Mouse (Mus musculus) hindbrain, postnatal 0 days (tissue): Measurements from ENCODE around the gene AI837181. TPM values are rescaled to one million over a fixed set of nuclear protein-coding genes. Genes with fewer than 3 reads are reported as not detected.

ENCODE experiments used
- ATAC-seq: fragments of 200-750 bp; cut with Nextera tagmentation; 2 replicates; pipeline ENCODE4 v1.8.0; 2017; ENCODE audit warnings: mild to moderate bottlenecking, moderate TSS enrichment, moderate library complexity
- DNase-seq: peaks from one replicate; pipeline ENCODE4 v3.0.0-alpha.2; 2015; ENCODE audit warnings: low spot score
- H3K27ac ChIP-seq: fragments of 300-500 bp; sonication (generic); 2 replicates; pipeline ENCODE4 v1.5.1; 2014; ENCODE audit warnings: mild to moderate bottlenecking
- H3K27me3 ChIP-seq: fragments of 300-500 bp; sonication (generic); 2 replicates; pipeline ENCODE4 v1.6.1; 2014; ENCODE audit warnings: low read length, mixed read lengths; ENCODE audit not compliant: insufficient read depth
- H3K36me3 ChIP-seq: fragments of 300-500 bp; sonication (generic); 2 replicates; pipeline ENCODE4 v1.6.1; 2014; ENCODE audit warnings: low read length, mixed read lengths; ENCODE audit not compliant: insufficient read depth
- H3K4me1 ChIP-seq: fragments of 300-500 bp; sonication (generic); 2 replicates; pipeline ENCODE4 v1.6.1; 2014; ENCODE audit warnings: antibody characterized with exemption, low read length, mixed read lengths; ENCODE audit not compliant: insufficient read depth
- H3K4me2 ChIP-seq: fragments of 300-500 bp; sonication (generic); 2 replicates; pipeline ENCODE4 v1.6.1; 2014; ENCODE audit warnings: low read depth, mild to moderate bottlenecking, low read length, moderate library complexity, mixed read lengths
- H3K4me3 ChIP-seq: fragments of 300-500 bp; sonication (generic); 2 replicates; pipeline ENCODE4 v1.5.1; 2014; ENCODE audit warnings: low read length
- H3K9ac ChIP-seq: fragments of 300-500 bp; sonication (generic); replicated peaks from 2 replicates; pipeline ENCODE4 v1.6.1; 2014; ENCODE audit warnings: mild to moderate bottlenecking, low read length, moderate library complexity, mixed read lengths
- H3K9me3 ChIP-seq: fragments of 300-500 bp; sonication (generic); 2 replicates; pipeline ENCODE4 v1.6.1; 2016; ENCODE audit warnings: low read length, mixed read lengths
- CTCF ChIP-seq: IDR thresholded peaks from 2 replicates; pipeline ENCODE4 v1.5.1; 2016; ENCODE audit warnings: antibody characterized with exemption, control low read depth, low read depth
- WGBS: fragments of 180-500 bp; shearing (Covaris S2); extraction: QIAGEN DNeasy Blood & Tissue Kit; methylation state at CpG from one replicate; pipeline ENCODE4 v1.1.7; 2014; 5-methylcytosine and 5-hydroxymethylcytosine counted together
- polyA plus RNA-seq: library from polyadenylated mRNA; unstranded; fragments of >200 nt; fragmentation: Nextera tagmentation; extraction: Ambion mirVana; gene quantifications from 2 replicates; pipeline ENCODE4 v1.2.1, GENCODE M21; 2015
- total RNA-seq: library from RNA; depleted of rRNA; stranded (reverse); fragments of >200 nt; gene quantifications from 2 replicates; pipeline ENCODE4 v1.2.3, GENCODE M21; 2014

Gene AI837181
- total and polyA plus RNA-seq, 2 experiments from 2014 or later, result 82.8 to 100 TPM

DNA sequence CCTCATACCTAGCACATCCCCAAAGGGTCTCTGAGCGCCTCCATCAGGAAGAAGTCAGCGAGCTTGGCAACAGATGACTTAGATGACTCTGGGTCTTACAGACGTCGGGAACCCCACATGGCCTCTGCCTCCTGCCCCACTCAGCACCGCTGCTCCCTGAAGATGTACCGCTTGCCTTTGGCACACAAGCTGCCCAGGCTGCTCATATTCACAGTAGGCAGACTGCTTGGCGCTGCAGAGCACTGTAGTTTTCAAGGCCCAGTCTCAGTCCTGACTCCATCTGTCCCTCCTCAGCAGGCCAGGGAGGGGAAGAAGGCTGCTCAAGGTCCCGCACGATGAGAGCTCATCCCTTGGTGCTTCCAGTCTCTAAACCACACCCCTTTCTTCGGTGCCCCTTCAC is 2.7 kb upstream of the AI837181 start:
- H3K4me2 ChIP-seq, result no peak overlapping the region
- peaks cover 21% of the 10 kb centered on the region for H3K4me1 ChIP-seq
- no peak overlapping the region for H3K27ac ChIP-seq
- no peak for ATAC-seq
- no peak for TF ChIP-seq CTCF
- DNase-seq, result no peak
- H3K36me3 ChIP-seq, result peaks cover 8% of the 10 kb centered on the region; the same call in 1 of the 2 replicates
- H3K9me3 ChIP-seq, result no peaks in the 10 kb centered on the region
- no peak overlapping the region for H3K4me3 ChIP-seq
- 76% methylated on average over 10 of the region's 10 CpGs for WGBS
- no peaks in the 10 kb centered on the region for H3K27me3 ChIP-seq
- no peak overlapping the region for H3K9ac ChIP-seq

- Histone ChIP-seq H3K4me3 (peak overlapping the region; percentile 90; the same call in 1 of the 2 replicates), H3K4me1 (peaks cover 21% of the 10 kb centered on the region), H3K9me3 (no peaks in the 10 kb centered on the region), H3K4me2 (peak overlapping the region; percentile 90), H3K36me3 (peaks cover 8% of the 10 kb centered on the region; the same call in 1 of the 2 replicates), H3K27me3 (no peaks in the 10 kb centered on the region), H3K27ac (no peak overlapping the region), H3K9ac (peak overlapping the region; percentile 94; the same call in 1 of the 2 replicates)
- ATAC-seq, result no peak
- WGBS, result 62% methylated on average over 9 of the region's 9 CpGs
- no peak for TF ChIP-seq CTCF
- no peak for DNase-seq
Observed at GRCm38 (mm10) chr19:5422895-5423443, 2.0 kb upstream of the AI837181 start.

GRCm38 (mm10) chr19:5423561-5423960 is 1.4 kb upstream of the AI837181 start:
- DNase-seq, result no peak
- Histone ChIP-seq H3K4me2 (peak overlapping the region; percentile 90), H3K36me3 (peaks cover 8% of the 10 kb centered on the region; the same call in 1 of the 2 replicates), H3K27me3 (no peaks in the 10 kb centered on the region), H3K4me1 (peaks cover 21% of the 10 kb centered on the region), H3K27ac (peak overlapping the region; percentile 92; the same call in 1 of the 2 replicates), H3K9ac (peak overlapping the region; percentile 94), H3K4me3 (peak overlapping the region; percentile 90), H3K9me3 (no peaks in the 10 kb centered on the region)
- TF ChIP-seq CTCF, result no peak
- no peak for ATAC-seq
- 58% methylated on average over 12 of the region's 12 CpGs for WGBS

- peak overlapping the region; percentile 92 for H3K27ac ChIP-seq
- no peaks in the 10 kb centered on the region for H3K9me3 ChIP-seq
- WGBS, result 2% methylated on average over 42 of the region's 48 CpGs
- peak overlapping the region; percentile 90 for H3K4me3 ChIP-seq
- H3K4me2 ChIP-seq, result peak overlapping the region; percentile 90
- ATAC-seq (peak; percentile 67), DNase-seq (peak; percentile 75)
- H3K36me3 ChIP-seq, result peaks cover 8% of the 10 kb centered on the region; the same call in 1 of the 2 replicates
- H3K4me1 ChIP-seq, result peaks cover 21% of the 10 kb centered on the region
- H3K27me3 ChIP-seq, result no peaks in the 10 kb centered on the region
- peak overlapping the region; percentile 94 for H3K9ac ChIP-seq
- peak; percentile 40 for TF ChIP-seq CTCF
Observed at GRCm38 (mm10) chr19:5424092-5424781, 707 bp upstream of the AI837181 start.

DNA sequence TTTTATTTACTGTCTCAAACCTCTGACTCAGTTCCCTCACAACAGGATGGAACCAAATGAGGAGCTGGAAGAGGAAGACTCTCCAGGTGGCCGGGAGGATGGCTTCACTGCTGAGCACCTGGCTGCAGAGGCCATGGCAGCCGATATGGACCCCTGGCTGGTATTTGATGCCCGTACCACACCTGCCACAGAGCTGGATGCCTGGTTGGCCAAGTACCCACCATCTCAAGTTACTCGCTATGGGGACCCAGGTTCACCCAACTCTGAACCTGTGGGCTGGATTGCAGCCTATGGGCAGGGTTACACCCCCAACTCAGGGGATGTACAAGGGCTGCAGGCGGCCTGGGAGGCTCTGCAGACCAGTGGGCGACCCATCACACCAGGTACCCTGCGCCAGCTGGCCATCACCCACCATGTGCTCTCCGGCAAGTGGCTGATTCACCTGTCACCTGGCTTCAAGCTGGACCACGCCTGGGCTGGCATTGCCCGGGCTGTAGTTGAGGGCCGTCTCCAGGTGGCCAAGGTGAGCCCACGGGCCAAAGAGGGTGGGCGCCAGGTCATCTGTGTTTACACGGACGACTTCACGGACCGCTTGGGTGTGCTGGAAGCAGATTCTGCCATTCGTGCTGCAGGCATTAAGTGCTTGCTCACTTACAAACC is 1.1 kb downstream of the AI837181 start:
- Histone ChIP-seq H3K4me3 (peak overlapping the region; percentile 90), H3K9me3 (no peaks in the 10 kb centered on the region), H3K4me1 (peaks cover 24% of the 10 kb centered on the region), H3K27ac (peak overlapping the region; percentile 92; the same call in 1 of the 2 replicates), H3K9ac (peak overlapping the region; percentile 94), H3K36me3 (no peaks in the 10 kb centered on the region; the same call in 1 of the 2 replicates), H3K4me2 (peak overlapping the region; percentile 90), H3K27me3 (no peaks in the 10 kb centered on the region)
- no peak for ATAC-seq
- no peak for TF ChIP-seq CTCF
- no peak for DNase-seq
- WGBS, result 90% methylated on average over 18 of the region's 18 CpGs

DNA sequence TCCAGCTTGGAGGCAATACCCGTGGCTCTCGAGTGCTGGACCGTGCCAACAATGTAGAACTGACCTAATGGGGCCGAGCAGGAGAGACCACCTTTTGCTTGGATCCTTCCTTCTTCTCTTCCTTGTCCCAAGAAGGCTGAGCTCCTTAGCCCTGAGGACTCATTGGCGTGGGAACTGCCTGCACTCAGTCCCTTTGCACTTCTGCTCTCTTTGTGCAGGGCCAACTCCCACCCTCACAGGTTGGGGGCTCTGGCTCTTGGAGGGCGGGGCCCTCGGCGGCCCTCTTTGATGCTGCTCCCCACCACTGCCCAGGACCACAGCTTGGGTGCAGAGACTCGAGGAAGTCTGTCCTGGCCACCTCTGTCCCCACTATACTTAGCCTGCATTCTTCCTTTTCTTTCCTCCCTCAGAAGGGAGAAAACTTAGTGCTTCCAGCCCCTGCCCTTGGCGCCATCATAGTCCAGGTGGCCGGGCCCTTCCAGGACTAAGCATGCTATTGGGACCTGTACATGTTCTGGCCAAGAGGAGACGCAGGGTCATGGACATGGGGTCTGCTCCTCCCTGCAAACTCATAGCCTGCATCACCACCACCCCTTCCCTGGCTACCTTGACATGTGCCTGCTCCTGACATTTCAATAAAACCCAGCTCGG is 1.8 kb downstream of the AI837181 start:
- H3K4me1 ChIP-seq, result peaks cover 24% of the 10 kb centered on the region
- ATAC-seq (no peak), DNase-seq (no peak)
- H3K9me3 ChIP-seq, result no peaks in the 10 kb centered on the region
- H3K9ac ChIP-seq, result no peak overlapping the region
- 93% methylated on average over 13 of the region's 13 CpGs for WGBS
- H3K27ac ChIP-seq, result no peak overlapping the region
- H3K36me3 ChIP-seq, result no peaks in the 10 kb centered on the region; the same call in 1 of the 2 replicates
- no peaks in the 10 kb centered on the region for H3K27me3 ChIP-seq
- no peak for TF ChIP-seq CTCF
- no peak overlapping the region for H3K4me2 ChIP-seq
- no peak overlapping the region for H3K4me3 ChIP-seq
